Comparison of ENCODE assay signal across 8 mouse cellular contexts in genomic region chr3:146107116-146107849, GRCm38 (mm10). TPM values are rescaled to one million over a fixed set of nuclear protein-coding genes. Genes with fewer than 3 reads are reported as not detected.
DNase-seq lines count a peak whose midpoint lies in the region; ATAC-seq and TF ChIP-seq lines count a peak whose summit lies in the region.

No protein-coding gene starts in this region.

- DNase-seq in layer of hippocampus, adult 2 months (ENCODE audit: low spot score in 2 of 2), result no peak
- no peak for DNase-seq in layer of hippocampus, postnatal 25 days (ENCODE audit: extremely low spot score in 1 of 2, low spot score in 1 of 2)
- DNase-seq in lung, postnatal 10 days, result peak; percentile 33
- no peak for DNase-seq in spleen, postnatal 10 days (ENCODE audit: low spot score in 2 of 2)

- H3K9ac ChIP-seq in stomach, embryonic 14.5 days (replicated peaks; ENCODE audit: low read depth, low read length), result no peak overlapping the region

- peaks cover 9% of the 10 kb centered on the region for H3K27me3 ChIP-seq in E14TG2a.4 (ENCODE audit: insufficient read depth, low read length)
- H3K27me3 ChIP-seq in stomach, embryonic 14.5 days (ENCODE audit: control insufficient read depth, insufficient read depth, low read length), result no peaks in the 10 kb centered on the region

- peaks cover 8% of the 10 kb centered on the region for H3K4me1 ChIP-seq in E14TG2a.4 (replicated peaks; ENCODE audit: low read depth, low read length)
- H3K4me1 ChIP-seq in brown adipose tissue, adult 24 weeks (ENCODE audit: control insufficient read depth, insufficient read depth, insufficient read length, low read length), result no peaks in the 10 kb centered on the region
- no peaks in the 10 kb centered on the region for H3K4me1 ChIP-seq in stomach, embryonic 14.5 days (ENCODE audit: control insufficient read depth, insufficient read depth, low read length)

- 4% methylated on average over 18 of the region's 18 CpGs for WGBS in stomach, embryonic 14.5 days

- no peaks in the 10 kb centered on the region for H3K9me3 ChIP-seq in E14TG2a.4 (ENCODE audit: low read length)
- no peaks in the 10 kb centered on the region for H3K9me3 ChIP-seq in stomach, embryonic 14.5 days (ENCODE audit: control insufficient read depth, low read depth, low read length)

- TF ChIP-seq CTCF in layer of hippocampus, adult 2 months (conservative IDR thresholded peaks at IDR 0.05), result peak; percentile 64
- no peak for TF ChIP-seq CTCF in E14TG2a.4 (conservative IDR thresholded peaks at IDR 0.05; ENCODE audit: low read length)

- peak overlapping the region; percentile 49 for H3K4me3 ChIP-seq in layer of hippocampus, adult 2 months
- H3K4me3 ChIP-seq in E14TG2a.4 (replicated peaks; ENCODE audit: low read length), result peak overlapping the region; percentile 53
- H3K4me3 ChIP-seq in brown adipose tissue, adult 24 weeks (ENCODE audit: insufficient read depth, low read depth, low read length), result peak overlapping the region; percentile 43
- peak overlapping the region; percentile 27 for H3K4me3 ChIP-seq in stomach, embryonic 14.5 days (ENCODE audit: low read depth, low read length)

- no peaks in the 10 kb centered on the region for H3K36me3 ChIP-seq in E14TG2a.4 (ENCODE audit: insufficient read depth, low read length)
- H3K36me3 ChIP-seq in stomach, embryonic 14.5 days (ENCODE audit: control insufficient read depth, insufficient read depth, low read length), result no peaks in the 10 kb centered on the region

- no peak overlapping the region for H3K27ac ChIP-seq in layer of hippocampus, adult 2 months
- no peak overlapping the region for H3K27ac ChIP-seq in brown adipose tissue, adult 24 weeks (replicated peaks; ENCODE audit: low read depth, low read length)
- no peak overlapping the region for H3K27ac ChIP-seq in stomach, embryonic 14.5 days (ENCODE audit: low read length)

- peak; percentile 52 to 56; a peak in 3 of 4 replicates for ATAC-seq in hematopoietic stem cell, adult 5-6 weeks (replicated peaks in 1 of 2; ENCODE audit: insufficient read depth in 1 of 2, low FRiP score in 2 of 2, low TSS enrichment in 1 of 2, low read depth in 1 of 2, poor library complexity in 2 of 2, severe bottlenecking in 2 of 2)
- peak; percentile 14; the same call in 1 of the 2 replicates for ATAC-seq in stomach, embryonic 14.5 days (ENCODE audit: insufficient number of reproducible peaks, insufficient read depth, low FRiP score, low read depth)

- H3K4me2 ChIP-seq in stomach, embryonic 14.5 days (replicated peaks; ENCODE audit: low read depth, low read length), result peak overlapping the region; percentile 46

RNA-seq across cellular contexts. Expression of gene Wdr63, which starts 0.6 kb away (rescaled TPM):
- total RNA-seq in layer of hippocampus, adult 2 months (2021), result under 1 TPM; 0.74 to 0.82 TPM
- under 1 TPM; 0.54 TPM for total RNA-seq in layer of hippocampus, postnatal 25 days (2021)
- polyA plus RNA-seq in brown adipose tissue, adult 24 weeks (2012; ENCODE audit: insufficient read depth, insufficient read length, missing spikeins), result not detected in 2 replicates
- not detected in 2 replicates for total RNA-seq in hematopoietic stem cell, adult 5-6 weeks (2017)
- polyA plus RNA-seq in stomach, embryonic 14.5 days (2014; fragmentation: Nextera tagmentation; extraction: Ambion mirVana), result not detected in 2 replicates

RNA-seq across cellular contexts. Expression of gene Mcoln3, which starts 10.0 kb away (rescaled TPM):
- total RNA-seq in layer of hippocampus, adult 2 months (2021), result not detected
- total RNA-seq in layer of hippocampus, postnatal 25 days (2021), result not detected
- not detected in 2 replicates for polyA plus RNA-seq in brown adipose tissue, adult 24 weeks (2012; ENCODE audit: insufficient read depth, insufficient read length, missing spikeins)
- 4.3 and 6.9 TPM in 2 replicates for total RNA-seq in hematopoietic stem cell, adult 5-6 weeks (2017)
- polyA plus RNA-seq in stomach, embryonic 14.5 days (2014; fragmentation: Nextera tagmentation; extraction: Ambion mirVana), result 1.4 and 1.8 TPM in 2 replicates

RNA-seq across cellular contexts. Expression of gene Mcoln2, which starts 42.4 kb away (rescaled TPM):
- total RNA-seq in layer of hippocampus, adult 2 months (2021), result not detected
- total RNA-seq in layer of hippocampus, postnatal 25 days (2021), result not detected
- not detected in 2 replicates for polyA plus RNA-seq in brown adipose tissue, adult 24 weeks (2012; ENCODE audit: insufficient read depth, insufficient read length, missing spikeins)
- 27.8 and 45.0 TPM in 2 replicates for total RNA-seq in hematopoietic stem cell, adult 5-6 weeks (2017)
- 1.4 and 1.6 TPM in 2 replicates for polyA plus RNA-seq in stomach, embryonic 14.5 days (2014; fragmentation: Nextera tagmentation; extraction: Ambion mirVana)

Comparison
In these comparisons a context has a peak if more than half of its experiments do, and no peak if none do; other contexts are left out.
1. RNA of gene Mcoln2, which starts 42.4 kb away (total RNA-seq): 27.8 to 45.0 TPM in hematopoietic stem cell, adult 5-6 weeks; not detected in layer of hippocampus, adult 2 months and not detected in layer of hippocampus, postnatal 25 days; every median in the first group is over 10 times any median in the second.
2. Peak in every context shown above with its lines, with median percentiles within 50 percentile points of each other: H3K4me3 ChIP-seq.